Mouse (Mus musculus) limb, embryonic 12.5 days (tissue): ENCODE measurements around the gene Ugt1a7c. TPM values are rescaled to one million over a fixed set of nuclear protein-coding genes. Genes with fewer than 3 reads are reported as not detected.
A peak's percentile ranks its signal among the peaks of the same experiment; 100 is the strongest.

Experiments
- ATAC-seq: fragments of 200-750 bp; cut with Nextera tagmentation; 2 replicates; pipeline ENCODE4 v1.8.0; 2017; ENCODE audit warnings: low read depth, moderate TSS enrichment; ENCODE audit not compliant: insufficient number of reproducible peaks, insufficient read depth, low FRiP score, low TSS enrichment
- H3K27ac ChIP-seq: fragments of 300-500 bp; sonication (generic); 2 replicates; pipeline ENCODE4 v1.5.1; 2016; ENCODE audit warnings: mild to moderate bottlenecking, moderate library complexity
- H3K27me3 ChIP-seq: fragments of 300-500 bp; sonication (generic); 2 replicates; pipeline ENCODE4 v1.6.1; 2016; ENCODE audit warnings: mild to moderate bottlenecking, moderate library complexity
- H3K36me3 ChIP-seq: fragments of 300-500 bp; sonication (generic); 2 replicates; pipeline ENCODE4 v1.6.1; 2016; ENCODE audit warnings: mild to moderate bottlenecking, moderate library complexity
- H3K4me1 ChIP-seq: fragments of 300-500 bp; sonication (generic); replicated peaks from 2 replicates; pipeline ENCODE4 v1.6.1; 2016
- H3K4me2 ChIP-seq: fragments of 300-500 bp; sonication (generic); 2 replicates; pipeline ENCODE4 v1.6.1; 2016; ENCODE audit warnings: mild to moderate bottlenecking, moderate library complexity
- H3K4me3 ChIP-seq: fragments of 300-500 bp; sonication (generic); replicated peaks from 2 replicates; pipeline ENCODE4 v1.5.1; 2016; ENCODE audit warnings: mild to moderate bottlenecking
- H3K9ac ChIP-seq: fragments of 300-500 bp; sonication (generic); replicated peaks from 2 replicates; pipeline ENCODE4 v1.6.1; 2016; ENCODE audit warnings: mild to moderate bottlenecking, moderate library complexity
- H3K9me3 ChIP-seq: fragments of 300-500 bp; sonication (generic); 2 replicates; pipeline ENCODE4 v1.6.1; 2016; ENCODE audit warnings: mild to moderate bottlenecking, moderate library complexity
- WGBS: fragments of 180-500 bp; shearing (Covaris S2); methylation state at CpG from one replicate; pipeline ENCODE4 v1.1.7; 2016; 5-methylcytosine and 5-hydroxymethylcytosine counted together
- polyA plus RNA-seq: library from polyadenylated mRNA; unstranded; fragments of >200 nt; fragmentation: Nextera tagmentation; extraction: Ambion mirVana; gene quantifications from 2 replicates; pipeline ENCODE4 v1.2.1, GENCODE M21; 2016

The Ugt1a7c gene
- polyA plus RNA-seq, 1 experiment from 2014 or later: 0.54 TPM

DNA sequence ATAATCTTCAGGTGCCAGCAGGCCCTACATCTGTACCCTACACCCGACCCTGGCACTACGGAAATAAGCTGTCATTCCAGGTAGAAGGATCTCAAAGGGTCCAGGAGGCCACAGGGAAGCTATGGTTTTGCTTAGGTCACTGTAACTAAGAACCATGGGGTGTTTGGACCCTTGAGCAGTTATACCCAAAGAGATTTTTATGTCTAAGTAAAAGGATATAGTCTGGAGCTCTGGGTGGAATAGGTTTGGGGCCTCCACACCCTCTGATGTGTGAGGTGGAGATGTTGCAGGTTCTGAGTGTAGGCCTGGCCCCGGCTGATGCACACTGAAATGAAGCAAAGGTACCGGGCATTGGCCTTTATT, 139.4 kb downstream of the Ugt1a7c start:
- 63% methylated on average over 4 of the region's 4 CpGs for WGBS
- no peak overlapping the region for H3K4me2 ChIP-seq

GRCm38 (mm10) chr1:88234646-88235045, 139.8 kb downstream of the Ugt1a7c start:
- no peak overlapping the region for H3K27ac ChIP-seq

More for the DNA sequence above, 139.4 kb downstream of the Ugt1a7c start:
- H3K4me1 ChIP-seq: no peaks in the 10 kb centered on the region
- no peaks in the 10 kb centered on the region for H3K27me3 ChIP-seq
- peaks cover 97% of the 10 kb centered on the region for H3K9me3 ChIP-seq
- H3K27ac ChIP-seq: no peak overlapping the region
- no peak overlapping the region for H3K4me3 ChIP-seq
- no peak overlapping the region for H3K9ac ChIP-seq
- H3K36me3 ChIP-seq: no peaks in the 10 kb centered on the region
- ATAC-seq: no peak

DNA sequence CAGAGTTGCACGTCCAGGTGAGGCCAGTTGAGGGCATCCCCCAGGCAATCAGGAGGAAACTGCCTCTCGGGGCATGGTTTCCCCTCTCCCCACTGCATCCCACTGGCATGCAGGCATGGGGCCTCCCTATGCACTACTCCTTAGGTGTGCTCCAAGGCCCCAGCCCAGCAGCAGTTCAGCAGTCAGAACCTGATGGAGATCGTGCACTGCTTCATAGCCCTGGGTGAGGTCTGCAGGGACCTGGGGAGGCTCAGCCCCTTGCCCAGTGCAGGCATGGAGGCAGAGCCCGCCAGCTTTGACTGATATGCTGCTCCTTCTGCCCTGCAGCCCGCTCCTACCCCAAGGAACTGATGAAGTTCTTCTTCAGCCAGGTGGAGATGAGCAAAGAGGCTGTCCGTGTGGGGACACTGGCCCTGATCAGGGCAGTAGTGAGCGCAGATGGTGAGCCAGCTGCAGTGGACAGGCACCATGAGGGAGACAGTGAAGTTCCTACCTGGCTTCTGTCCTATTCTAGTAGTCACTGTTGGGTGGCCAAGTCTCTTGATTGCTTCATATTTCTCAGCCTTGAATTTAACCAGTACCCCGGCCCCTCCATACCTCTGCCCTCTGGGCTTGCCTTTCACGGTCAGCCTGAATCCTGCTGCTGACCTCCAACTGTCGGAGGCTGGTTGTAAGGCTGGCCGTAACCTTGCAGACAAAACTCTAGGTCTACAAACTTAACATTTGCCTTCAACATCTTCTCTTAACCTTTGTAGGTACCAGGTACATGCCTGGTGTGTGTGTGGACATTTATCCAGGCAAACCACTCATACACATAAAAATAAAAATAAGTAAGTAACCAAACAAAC, 140.4 kb downstream of the Ugt1a7c start:
- H3K27ac ChIP-seq: no peak overlapping the region
- H3K4me1 ChIP-seq: no peaks in the 10 kb centered on the region
- WGBS: 64% methylated on average over 11 of the region's 11 CpGs
- no peak overlapping the region for H3K4me2 ChIP-seq
- ATAC-seq: peak; percentile 12; the same call in 1 of the 2 replicates
- H3K9ac ChIP-seq: no peak overlapping the region
- H3K36me3 ChIP-seq: no peaks in the 10 kb centered on the region
- no peak overlapping the region for H3K4me3 ChIP-seq
- H3K27me3 ChIP-seq: no peaks in the 10 kb centered on the region
- H3K9me3 ChIP-seq: peaks cover 97% of the 10 kb centered on the region

More at GRCm38 (mm10) chr1:88234646-88235045, 139.8 kb downstream of the Ugt1a7c start:
- H3K4me3 ChIP-seq: no peak overlapping the region
- peaks cover 97% of the 10 kb centered on the region for H3K9me3 ChIP-seq
- H3K4me2 ChIP-seq: no peak overlapping the region
- no peak overlapping the region for H3K9ac ChIP-seq
- no peaks in the 10 kb centered on the region for H3K4me1 ChIP-seq
- 47% methylated on average over 5 of the region's 5 CpGs for WGBS
- ATAC-seq: no peak
- H3K36me3 ChIP-seq: no peaks in the 10 kb centered on the region
- H3K27me3 ChIP-seq: no peaks in the 10 kb centered on the region

DNA sequence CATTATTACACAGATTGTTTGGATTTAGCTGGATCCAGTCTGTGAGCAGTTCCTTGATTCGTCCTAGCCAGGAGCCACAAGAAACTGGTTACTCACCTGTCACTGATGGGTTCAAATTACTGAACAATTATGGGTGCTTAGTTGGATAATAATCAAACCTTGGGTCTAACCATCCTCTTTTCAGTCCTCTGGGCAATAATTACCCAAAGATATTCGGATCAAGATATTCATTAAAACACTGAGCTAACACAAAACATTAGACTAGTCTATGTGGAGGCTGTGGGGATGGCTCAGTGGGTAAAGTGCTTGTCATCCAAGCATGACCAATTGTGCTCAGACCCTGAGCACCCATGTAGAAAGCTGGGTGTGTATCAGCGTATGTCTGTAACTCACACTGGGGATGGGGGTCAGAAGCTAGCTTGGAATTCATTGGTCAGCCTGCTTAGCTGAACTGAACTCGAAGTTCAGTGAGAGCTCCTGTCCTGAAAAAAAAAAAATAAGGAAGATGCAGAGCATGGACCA, 141.1 kb downstream of the Ugt1a7c start:
- no peak overlapping the region for H3K27ac ChIP-seq
- no peaks in the 10 kb centered on the region for H3K36me3 ChIP-seq
- no peak for ATAC-seq
- H3K27me3 ChIP-seq: no peaks in the 10 kb centered on the region
- H3K4me3 ChIP-seq: no peak overlapping the region
- no peak overlapping the region for H3K9ac ChIP-seq
- H3K4me2 ChIP-seq: no peak overlapping the region
- WGBS: 66% methylated on average over 4 of the region's 4 CpGs
- no peaks in the 10 kb centered on the region for H3K4me1 ChIP-seq
- peaks cover 97% of the 10 kb centered on the region for H3K9me3 ChIP-seq

DNA sequence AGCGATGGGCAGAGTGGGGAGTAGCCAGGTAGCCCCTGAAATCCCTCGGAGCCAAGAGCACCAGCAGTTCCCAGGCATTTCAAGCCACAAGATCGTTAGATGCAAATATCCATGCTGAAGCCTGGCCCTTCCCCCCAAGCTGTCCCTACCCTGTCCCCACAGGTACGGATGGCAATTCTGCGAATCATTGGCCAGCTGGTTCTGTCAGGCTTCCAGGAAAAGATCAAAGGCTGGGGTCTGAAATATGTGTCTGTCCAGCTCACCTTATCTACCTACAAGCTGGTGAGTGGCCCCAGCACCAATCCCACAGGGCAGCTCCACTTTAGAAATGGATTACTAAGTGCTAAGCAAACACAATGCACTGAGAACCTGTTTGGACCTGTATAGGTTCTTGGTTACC, 142.4 kb downstream of the Ugt1a7c start:
- Histone ChIP-seq H3K4me3 (no peak overlapping the region), H3K4me1 (no peaks in the 10 kb centered on the region), H3K27ac (no peak overlapping the region), H3K9ac (no peak overlapping the region), H3K9me3 (peaks cover 92% of the 10 kb centered on the region), H3K27me3 (no peaks in the 10 kb centered on the region), H3K4me2 (no peak overlapping the region), H3K36me3 (no peaks in the 10 kb centered on the region)
- WGBS: 74% methylated on average over 5 of the region's 5 CpGs
- no peak for ATAC-seq

GRCm38 (mm10) chr1:88238771-88239170, 143.9 kb downstream of the Ugt1a7c start:
- no peak overlapping the region for H3K4me2 ChIP-seq
- 76% methylated on average over 6 of the region's 6 CpGs for WGBS
- no peak overlapping the region for H3K4me3 ChIP-seq
- H3K4me1 ChIP-seq: no peaks in the 10 kb centered on the region
- no peak overlapping the region for H3K27ac ChIP-seq
- ATAC-seq: no peak
- H3K27me3 ChIP-seq: no peaks in the 10 kb centered on the region
- H3K9me3 ChIP-seq: peaks cover 91% of the 10 kb centered on the region
- H3K9ac ChIP-seq: no peak overlapping the region
- H3K36me3 ChIP-seq: no peaks in the 10 kb centered on the region

DNA sequence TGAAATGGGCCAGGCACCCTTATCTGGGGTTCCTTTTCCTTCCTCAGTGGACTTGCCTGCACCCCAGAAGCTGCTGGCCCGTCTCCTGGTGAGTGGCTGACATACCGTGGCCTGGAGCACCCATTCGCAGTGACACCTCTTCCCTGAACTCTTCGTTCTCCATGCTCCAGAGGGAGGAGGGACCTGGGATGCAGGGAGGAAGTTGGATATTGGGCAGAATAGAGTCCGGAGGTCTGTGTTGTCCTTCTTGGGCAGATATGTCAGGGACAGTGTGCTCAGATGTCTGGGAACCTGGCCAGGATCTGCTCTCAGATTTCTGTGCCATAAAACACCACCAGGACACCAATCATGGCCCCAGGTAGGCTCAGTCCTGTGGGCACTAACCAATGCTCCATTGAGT, 145.2 kb downstream of the Ugt1a7c start:
- no peak for ATAC-seq
- WGBS: 76% methylated on average over 5 of the region's 5 CpGs
- H3K27ac ChIP-seq: no peak overlapping the region
- peaks cover 91% of the 10 kb centered on the region for H3K9me3 ChIP-seq
- no peak overlapping the region for H3K4me3 ChIP-seq
- no peak overlapping the region for H3K4me2 ChIP-seq
- H3K4me1 ChIP-seq: no peaks in the 10 kb centered on the region
- no peaks in the 10 kb centered on the region for H3K36me3 ChIP-seq
- no peak overlapping the region for H3K9ac ChIP-seq
- no peaks in the 10 kb centered on the region for H3K27me3 ChIP-seq

DNA sequence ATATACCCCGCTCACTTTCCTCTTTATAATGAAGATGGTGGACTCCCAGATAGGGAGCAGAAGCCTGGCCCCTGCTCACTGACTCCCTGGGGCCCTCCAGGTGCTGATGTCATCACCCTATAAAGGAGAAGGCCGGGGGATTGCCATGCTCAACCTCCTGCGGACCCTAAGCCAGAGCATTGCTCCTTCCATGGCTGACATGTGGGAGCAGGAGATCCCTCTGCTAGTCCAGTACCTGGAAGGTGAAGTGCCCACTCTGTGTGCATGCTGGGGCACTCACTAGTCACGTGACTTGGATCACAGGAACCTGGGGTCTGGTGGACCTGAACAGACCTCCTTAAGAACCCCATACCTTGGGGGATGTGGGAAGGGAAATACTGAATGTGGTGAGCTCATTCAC, 145.7 kb downstream of the Ugt1a7c start:
- H3K4me2 ChIP-seq: no peak overlapping the region
- peaks cover 91% of the 10 kb centered on the region for H3K9me3 ChIP-seq
- H3K36me3 ChIP-seq: no peaks in the 10 kb centered on the region
- 72% methylated on average over 4 of the region's 4 CpGs for WGBS
- no peaks in the 10 kb centered on the region for H3K4me1 ChIP-seq
- no peak for ATAC-seq
- H3K27me3 ChIP-seq: no peaks in the 10 kb centered on the region
- no peak overlapping the region for H3K27ac ChIP-seq
- no peak overlapping the region for H3K4me3 ChIP-seq
- no peak overlapping the region for H3K9ac ChIP-seq

DNA sequence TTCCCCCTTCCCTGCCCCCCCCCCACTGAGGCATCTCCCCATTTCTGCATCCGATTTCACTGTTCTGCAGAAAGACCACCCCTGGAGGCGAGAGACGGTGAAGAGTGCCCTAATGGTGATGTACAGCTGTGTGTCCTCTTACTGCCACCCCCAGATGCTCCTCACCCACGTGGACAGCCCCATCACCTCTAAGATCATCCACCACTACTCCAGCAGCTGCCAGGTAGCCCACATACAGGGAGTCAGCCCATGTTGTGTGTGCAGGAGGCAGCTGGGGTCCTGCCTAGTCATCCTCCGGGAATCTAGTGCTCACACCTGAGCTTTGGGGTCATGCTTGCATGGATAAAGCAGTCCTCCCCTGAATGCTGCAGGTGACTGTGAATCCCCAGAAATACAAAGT, 149.0 kb downstream of the Ugt1a7c start:
- Histone ChIP-seq H3K4me3 (no peak overlapping the region), H3K4me2 (no peak overlapping the region), H3K4me1 (no peaks in the 10 kb centered on the region), H3K9me3 (peaks cover 94% of the 10 kb centered on the region), H3K27me3 (no peaks in the 10 kb centered on the region), H3K27ac (no peak overlapping the region), H3K36me3 (no peaks in the 10 kb centered on the region), H3K9ac (no peak overlapping the region)
- ATAC-seq: no peak
- WGBS: 64% methylated on average over 5 of the region's 5 CpGs

- Histone ChIP-seq H3K9me3 (peaks cover 94% of the 10 kb centered on the region), H3K27me3 (no peaks in the 10 kb centered on the region), H3K4me3 (no peak overlapping the region), H3K9ac (no peak overlapping the region), H3K36me3 (no peaks in the 10 kb centered on the region), H3K27ac (no peak overlapping the region), H3K4me1 (no peaks in the 10 kb centered on the region), H3K4me2 (no peak overlapping the region)
- 77% methylated on average over 6 of the region's 6 CpGs for WGBS
- no peak for ATAC-seq
Observed at GRCm38 (mm10) chr1:88245881-88246280, 151.0 kb downstream of the Ugt1a7c start.

DNA sequence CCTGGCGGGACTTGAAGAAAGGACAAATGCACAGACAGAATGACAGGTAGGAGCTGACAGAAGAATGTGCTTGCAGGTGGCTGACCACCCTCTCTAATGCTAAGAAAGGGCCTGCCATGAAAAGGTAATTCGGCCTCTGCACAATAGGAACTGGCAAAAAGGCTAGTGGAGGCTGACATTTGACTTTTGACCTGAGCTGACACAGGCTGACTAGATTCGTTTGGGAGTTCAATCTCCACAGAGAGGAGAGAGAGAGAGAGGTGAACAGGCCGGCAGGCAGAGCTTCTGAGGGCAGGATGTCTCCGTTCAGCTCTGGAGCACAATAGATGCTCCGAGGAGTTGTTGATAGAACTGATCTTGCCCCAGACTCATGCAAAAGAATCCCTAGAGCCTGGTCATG, 151.5 kb downstream of the Ugt1a7c start:
- no peak overlapping the region for H3K4me2 ChIP-seq
- H3K27me3 ChIP-seq: no peaks in the 10 kb centered on the region
- no peak overlapping the region for H3K4me3 ChIP-seq
- 53% methylated on average over 6 of the region's 6 CpGs for WGBS
- no peaks in the 10 kb centered on the region for H3K4me1 ChIP-seq
- no peak overlapping the region for H3K9ac ChIP-seq
- ATAC-seq: no peak
- peaks cover 94% of the 10 kb centered on the region for H3K9me3 ChIP-seq
- H3K36me3 ChIP-seq: no peaks in the 10 kb centered on the region
- no peak overlapping the region for H3K27ac ChIP-seq

- H3K4me1 ChIP-seq: no peaks in the 10 kb centered on the region
- no peak overlapping the region for H3K9ac ChIP-seq
- 58% methylated on average over 2 of the region's 2 CpGs for WGBS
- no peak overlapping the region for H3K4me3 ChIP-seq
- no peak overlapping the region for H3K4me2 ChIP-seq
- no peaks in the 10 kb centered on the region for H3K36me3 ChIP-seq
- H3K27me3 ChIP-seq: no peaks in the 10 kb centered on the region
- peaks cover 96% of the 10 kb centered on the region for H3K9me3 ChIP-seq
- ATAC-seq: no peak
- no peak overlapping the region for H3K27ac ChIP-seq
Observed at GRCm38 (mm10) chr1:88247660-88248059, 152.8 kb downstream of the Ugt1a7c start.
